Mouse (Mus musculus) layer of hippocampus, adult 9-10 months (tissue): Measurements from ENCODE around the gene Rtraf.
"Not testable (repeated sequence)": the region's sequence is repeated elsewhere in the genome, so short reads cannot be mapped to it uniquely, and the experiment has no call there.

Experiments used
- DNase-seq: peaks from one replicate; pipeline ENCODE4 v3.0.0; 2022; ENCODE audit warnings: low spot score

Gene Rtraf

GRCm38 (mm10) chr14:19823321-19824142 lies at the start of gene Rtraf:
Gene Rtraf (minus strand): TSS chr14:19823824.
- peak; percentile 60 for DNase-seq

DNA sequence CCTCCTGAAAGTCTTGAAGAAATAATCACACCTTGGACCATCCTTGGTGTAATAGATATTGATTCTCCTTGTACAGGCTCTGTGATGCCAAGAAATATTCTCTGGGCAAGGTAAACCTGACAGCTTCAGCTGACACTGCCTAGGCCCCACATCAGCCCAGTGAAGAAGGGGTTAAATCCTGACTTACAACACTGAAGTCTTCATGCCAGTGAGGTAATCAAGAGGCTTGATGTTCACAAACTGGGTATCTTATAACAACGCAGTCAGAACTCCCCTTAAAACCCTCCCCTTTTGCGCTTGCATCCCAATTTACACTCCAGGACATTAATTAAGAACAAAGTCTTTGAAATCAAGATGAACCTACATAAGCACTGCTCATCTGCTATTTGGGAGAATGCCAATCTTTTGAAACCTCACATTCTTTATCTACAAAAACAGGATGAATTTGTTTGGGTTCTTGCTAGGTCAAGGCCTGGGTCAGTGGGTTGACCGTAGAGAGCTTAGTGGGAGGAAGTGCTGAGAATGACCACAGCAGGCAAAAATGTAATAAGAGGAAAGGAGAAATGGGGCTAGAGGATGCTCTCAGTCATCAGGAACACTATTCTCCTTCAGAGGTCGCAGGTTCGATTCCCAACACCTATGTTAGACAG lies 43.8 kb upstream of the Rtraf start:
- no peak for DNase-seq

DNA sequence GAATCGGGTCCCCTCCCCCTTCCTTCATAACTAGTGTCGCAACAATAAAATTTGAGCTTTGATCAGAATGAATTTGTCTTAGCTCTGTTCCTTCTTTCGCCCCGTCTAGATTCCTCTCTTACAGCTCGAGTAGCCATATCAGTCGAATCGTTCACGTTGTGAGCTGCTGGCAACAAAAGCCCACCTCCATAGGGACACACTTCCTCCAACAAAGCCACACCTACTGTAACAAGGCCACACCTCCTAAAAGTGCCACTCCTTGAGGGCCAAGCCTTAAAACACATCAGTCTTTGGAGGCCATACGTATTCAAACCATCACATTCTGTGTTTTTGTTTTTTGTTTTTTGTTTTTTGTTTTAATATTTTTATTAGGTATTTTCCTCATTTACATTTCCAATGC lies 41.5 kb upstream of the Rtraf start:
- DNase-seq, result not testable (repeated sequence)

GRCm38 (mm10) chr14:19861311-19862080 lies 37.9 kb upstream of the Rtraf start:
- no peak for DNase-seq

GRCm38 (mm10) chr14:19860281-19860680 lies 36.7 kb upstream of the Rtraf start:
- no peak for DNase-seq

GRCm38 (mm10) chr14:19858808-19859776 lies 35.5 kb upstream of the Rtraf start:
- DNase-seq, result peak; percentile 39

DNA sequence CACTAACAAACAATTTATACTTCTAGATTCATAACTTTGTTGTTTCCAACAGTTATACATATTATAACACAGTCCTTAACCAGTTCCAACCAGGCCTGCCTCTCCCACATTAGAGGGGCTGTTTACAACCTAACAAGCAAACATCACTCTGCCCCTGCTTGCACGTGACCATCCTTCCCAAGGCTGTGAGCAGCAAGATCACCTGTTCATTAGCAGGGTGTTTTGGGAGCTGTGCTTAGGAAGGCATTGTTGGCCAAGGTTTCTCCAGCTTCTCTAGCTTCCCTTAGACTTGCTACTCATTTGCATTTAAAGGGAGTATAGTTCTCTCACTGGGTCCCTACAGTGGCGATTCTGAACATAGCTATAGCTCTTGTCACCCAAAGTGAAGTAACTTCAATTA lies 34.7 kb upstream of the Rtraf start:
- DNase-seq, result no peak

DNA sequence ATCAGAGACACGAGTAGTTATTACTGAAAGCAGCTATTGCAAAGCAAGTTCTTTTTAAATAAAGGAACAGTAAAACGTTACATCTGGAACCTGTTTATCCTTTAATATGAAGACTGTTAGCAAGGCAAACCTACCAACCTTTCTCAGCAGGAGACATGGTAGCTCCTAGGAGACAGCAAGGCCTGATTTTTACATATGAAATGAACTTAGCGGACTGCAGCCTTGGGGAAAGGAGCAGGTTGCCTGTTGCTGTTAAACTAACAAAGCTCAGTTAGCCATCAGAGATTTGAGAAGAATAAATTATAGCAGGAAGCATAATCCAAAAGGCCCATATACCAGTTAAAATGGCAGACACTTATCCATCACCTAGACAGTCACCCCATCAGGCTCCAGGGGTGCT lies 29.8 kb upstream of the Rtraf start:
- DNase-seq, result no peak

- peak; percentile 69 for DNase-seq
Measured at GRCm38 (mm10) chr14:19839600-19840332, 16.1 kb upstream of the Rtraf start.

- no peak for DNase-seq
Measured at GRCm38 (mm10) chr14:19836289-19836688, 12.7 kb upstream of the Rtraf start.

- no peak for DNase-seq
Measured at GRCm38 (mm10) chr14:19825481-19825880, 1.9 kb upstream of the Rtraf start.

DNA sequence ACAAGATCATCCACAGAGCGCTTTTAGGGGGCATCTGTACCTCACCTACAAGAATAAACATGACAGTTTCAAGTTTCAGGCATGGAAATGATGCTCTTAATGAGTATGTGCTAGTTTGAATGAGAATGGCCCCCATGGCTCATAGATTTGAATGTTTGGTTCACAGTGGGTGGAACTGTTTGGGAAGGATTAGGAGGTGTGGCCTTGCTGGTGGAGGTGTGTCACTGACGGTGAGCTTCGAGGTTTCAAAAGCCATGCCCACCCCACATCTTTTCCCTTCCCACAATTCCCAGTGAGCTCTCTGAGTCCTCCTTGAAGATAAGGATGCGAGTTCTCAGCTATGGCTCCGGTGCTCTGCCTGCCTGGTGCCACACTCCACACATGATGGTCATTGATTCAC lies 1.9 kb downstream of the Rtraf start:
- no peak for DNase-seq

DNA sequence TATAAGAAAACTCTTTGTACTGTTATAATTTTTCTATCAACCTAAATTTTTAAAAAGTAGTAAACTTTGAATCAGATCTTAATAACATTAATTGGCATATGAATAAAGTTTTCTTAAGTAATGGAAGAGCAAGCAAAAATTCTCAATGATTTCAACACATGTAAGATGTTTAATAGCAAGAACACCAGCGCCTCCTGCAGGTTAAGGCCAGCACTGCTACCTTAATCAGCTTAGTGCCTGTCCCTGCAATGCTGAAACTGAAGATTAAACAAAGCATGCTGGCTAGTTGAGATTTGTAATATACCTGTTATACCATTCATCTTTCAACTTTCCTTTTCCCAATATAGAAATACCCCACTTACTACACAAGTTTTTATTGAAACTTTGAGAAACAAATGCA lies 5.7 kb downstream of the Rtraf start:
- DNase-seq, result peak; percentile 93

GRCm38 (mm10) chr14:19813061-19813460 lies 10.6 kb downstream of the Rtraf start:
- DNase-seq, result no peak

DNA sequence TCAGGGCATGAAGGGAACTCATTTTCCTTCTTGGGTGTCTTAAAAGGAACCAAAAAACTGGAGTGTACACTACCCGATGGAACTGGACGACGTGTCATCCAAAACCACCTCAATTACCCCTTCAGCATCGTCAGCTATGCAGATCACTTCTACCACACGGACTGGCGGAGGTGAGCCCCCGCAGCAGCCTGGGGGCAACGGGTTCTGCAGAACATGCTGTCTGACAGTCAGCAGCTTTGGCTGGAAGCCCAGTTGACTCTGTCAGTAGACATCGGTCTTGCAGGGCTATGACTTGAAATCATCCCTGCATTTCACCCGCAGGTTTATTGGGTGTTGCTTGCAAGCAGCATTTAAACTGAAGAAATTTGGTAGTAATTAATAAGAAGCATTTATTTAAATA lies 13.7 kb downstream of the Rtraf start:
- no peak for DNase-seq

GRCm38 (mm10) chr14:19807858-19808257 lies 15.8 kb downstream of the Rtraf start:
- no peak for DNase-seq

DNA sequence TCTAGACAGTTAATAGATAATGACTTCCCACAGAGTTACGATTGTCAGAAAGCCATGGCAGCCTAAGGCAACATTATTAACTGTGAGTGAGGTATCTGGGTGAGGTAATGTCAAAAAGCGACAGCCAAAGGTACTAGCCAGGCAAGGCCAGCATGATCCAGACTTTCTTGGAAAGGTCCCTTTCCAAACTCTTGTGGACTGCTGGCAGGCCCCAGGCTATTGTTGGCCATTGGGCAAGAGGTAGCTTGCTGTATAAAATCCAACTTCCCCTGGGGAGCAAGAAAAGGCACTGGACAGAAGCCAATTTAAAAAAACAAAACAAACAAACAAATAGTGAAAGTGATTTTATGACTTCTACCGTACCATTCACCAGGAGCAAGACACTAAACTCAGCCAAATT lies 16.3 kb downstream of the Rtraf start:
- DNase-seq, result no peak

GRCm38 (mm10) chr14:19803623-19804022 lies 20.0 kb downstream of the Rtraf start:
- DNase-seq, result no peak

DNA sequence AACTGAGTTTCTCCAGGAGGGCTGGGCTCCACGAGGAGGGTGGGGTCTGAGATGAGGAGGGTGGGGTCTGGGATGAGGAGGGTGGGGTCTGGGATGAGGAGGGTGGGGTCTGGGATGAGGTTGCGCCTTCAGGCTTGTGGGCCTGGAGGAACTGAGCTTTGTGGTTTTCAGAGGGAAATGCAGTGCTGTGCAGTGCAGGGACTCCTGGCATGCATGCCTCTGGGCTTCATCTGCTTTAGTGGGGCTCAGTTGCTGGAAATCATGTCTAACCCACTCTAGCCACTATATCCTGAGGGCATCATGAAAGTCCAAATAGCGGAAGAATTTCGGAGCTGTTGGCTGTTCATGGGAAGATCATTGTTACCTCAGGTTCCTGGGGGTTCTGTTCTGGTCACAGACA lies 20.4 kb downstream of the Rtraf start:
- no peak for DNase-seq

GRCm38 (mm10) chr14:19801474-19802215 lies 22.0 kb downstream of the Rtraf start:
- DNase-seq, result no peak
